Mouse (Mus musculus) limb, embryonic 13.5 days (tissue): ENCODE measurements at regions not wholly inside any gene's neighbourhood (a gene's known extent, or its start where the extent isn't known, plus 50 kb on each side); places are given as distances from the start of the nearest gene placed in this dataset.
A peak's percentile ranks its signal among the peaks of the same experiment; 100 is the strongest.

Experiments used
- ATAC-seq: fragments of 200-750 bp; cut with Nextera tagmentation; 2 replicates; pipeline ENCODE4 v1.8.0; 2017; ENCODE audit warnings: low read depth, moderate number of reproducible peaks, moderate TSS enrichment; ENCODE audit not compliant: low FRiP score
- H3K27ac ChIP-seq: fragments of 300-500 bp; sonication (generic); 2 replicates; pipeline ENCODE4 v1.5.1; 2015; ENCODE audit warnings: inconsistent platforms, mild to moderate bottlenecking, moderate library complexity
- H3K27me3 ChIP-seq: fragments of 300-500 bp; sonication (generic); 2 replicates; pipeline ENCODE4 v1.6.1; 2015; ENCODE audit warnings: mild to moderate bottlenecking, inconsistent platforms
- H3K36me3 ChIP-seq: fragments of 300-500 bp; sonication (generic); 2 replicates; pipeline ENCODE4 v1.6.1; 2015; ENCODE audit warnings: inconsistent platforms, mild to moderate bottlenecking, moderate library complexity
- H3K4me1 ChIP-seq: fragments of 300-500 bp; sonication (generic); 2 replicates; pipeline ENCODE4 v1.6.1; 2015; ENCODE audit warnings: inconsistent platforms
- H3K4me2 ChIP-seq: fragments of 300-500 bp; sonication (generic); replicated peaks from 2 replicates; pipeline ENCODE4 v1.6.1; 2015; ENCODE audit warnings: inconsistent platforms, mild to moderate bottlenecking, moderate library complexity
- H3K4me3 ChIP-seq: fragments of 300-500 bp; sonication (generic); 2 replicates; pipeline ENCODE4 v1.5.1; 2015; ENCODE audit warnings: moderate library complexity, mild to moderate bottlenecking, inconsistent platforms
- H3K9ac ChIP-seq: fragments of 300-500 bp; sonication (generic); 2 replicates; pipeline ENCODE4 v1.6.1; 2015; ENCODE audit warnings: mild to moderate bottlenecking, inconsistent platforms
- H3K9me3 ChIP-seq: fragments of 300-500 bp; sonication (generic); 2 replicates; pipeline ENCODE4 v1.6.1; 2016; ENCODE audit warnings: inconsistent platforms
- WGBS: fragments of 180-500 bp; shearing (Covaris S2); methylation state at CpG from one replicate; pipeline ENCODE4 v1.1.7; 2015; 5-methylcytosine and 5-hydroxymethylcytosine counted together

DNA sequence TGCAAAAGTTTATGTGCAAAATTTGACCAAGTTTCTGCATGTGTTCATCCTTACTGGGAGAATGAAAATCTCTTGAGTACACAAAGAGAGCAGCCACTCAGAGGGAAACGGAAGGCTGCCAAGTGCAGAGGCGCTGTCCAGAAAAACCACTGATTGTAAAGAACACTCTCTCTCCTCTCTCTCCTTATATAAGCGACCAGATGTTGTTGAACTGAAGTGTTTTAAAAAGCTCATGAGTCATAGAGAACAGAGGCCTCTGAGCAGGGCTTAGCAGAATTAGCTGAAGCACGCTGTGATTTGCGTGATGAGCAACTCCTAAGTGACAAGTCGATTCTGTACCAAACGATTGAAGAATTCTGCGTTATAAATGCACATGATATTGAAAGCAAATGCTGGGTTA lies 68.5 kb upstream of the Arhgap21 start:
- Histone ChIP-seq H3K27ac (no peak overlapping the region), H3K9ac (no peak overlapping the region), H3K27me3 (0 out of 2 replicates have a peak, but pooled peaks cover 4% of the 10 kb centered on the region), H3K36me3 (no peaks in the 10 kb centered on the region), H3K4me1 (peaks cover 13% of the 10 kb centered on the region; the same call in 1 of the 2 replicates), H3K9me3 (no peaks in the 10 kb centered on the region), H3K4me3 (no peak overlapping the region), H3K4me2 (no peak overlapping the region)
- WGBS, result 50% methylated on average over 8 of the region's 8 CpGs
- ATAC-seq, result peak; percentile 85

DNA sequence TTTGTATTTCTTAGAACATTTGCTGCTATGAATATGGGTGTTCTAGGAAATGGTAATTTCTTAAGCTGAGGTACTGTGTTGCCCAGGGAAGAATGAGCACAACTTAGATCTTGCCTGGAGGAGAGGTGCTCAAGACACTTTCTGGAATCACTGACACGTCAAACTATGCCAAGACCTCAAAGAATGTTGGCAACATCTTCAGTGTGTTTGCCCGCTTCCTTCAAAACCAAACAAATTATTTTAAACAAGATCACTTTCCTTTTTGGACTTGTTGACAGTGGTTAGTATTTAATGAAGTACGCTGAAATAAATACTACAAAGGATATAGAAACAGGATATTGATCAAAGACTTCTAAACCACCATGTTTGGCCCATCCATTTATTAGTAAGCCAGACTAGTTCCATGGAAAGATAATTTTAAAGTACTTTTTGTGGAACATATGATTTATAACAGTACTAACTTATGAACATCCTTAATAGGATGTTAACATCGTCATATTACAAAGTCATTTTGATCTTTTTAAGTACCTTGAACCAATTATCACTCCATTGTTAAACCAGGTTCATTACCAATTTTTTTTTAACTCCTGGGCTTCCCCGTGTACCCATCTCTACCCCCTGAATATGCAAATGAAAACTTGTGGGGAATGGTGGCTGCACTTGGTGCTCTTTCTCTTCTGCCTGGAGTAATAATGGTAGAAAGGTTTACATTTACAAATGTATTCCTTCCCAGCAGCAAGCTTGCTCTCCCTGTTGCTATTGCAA lies 67.4 kb upstream of the Arhgap21 start:
- ATAC-seq, result no peak
- no peak overlapping the region for H3K9ac ChIP-seq
- WGBS, result 76% methylated on average over 5 of the region's 5 CpGs

GRCm38 (mm10) chr2:21034651-21035050 lies 66.0 kb upstream of the Arhgap21 start:
- no peak overlapping the region for H3K27ac ChIP-seq
- H3K9ac ChIP-seq, result peak overlapping the region; percentile 45; the same call in 1 of the 2 replicates
- H3K36me3 ChIP-seq, result no peaks in the 10 kb centered on the region
- peaks cover 13% of the 10 kb centered on the region; the same call in 1 of the 2 replicates for H3K4me1 ChIP-seq
- 0 out of 2 replicates have a peak overlapping the region, but pooled peaks have one; percentile 10 for H3K4me3 ChIP-seq
- 35% methylated on average over 8 of the region's 8 CpGs for WGBS
- no peak for ATAC-seq
- H3K9me3 ChIP-seq, result no peaks in the 10 kb centered on the region
- H3K4me2 ChIP-seq, result peak overlapping the region; percentile 41
- H3K27me3 ChIP-seq, result 0 out of 2 replicates have a peak, but pooled peaks cover 4% of the 10 kb centered on the region

More for the DNA sequence above, 67.4 kb upstream of the Arhgap21 start:
- Histone ChIP-seq H3K27me3 (0 out of 2 replicates have a peak, but pooled peaks cover 4% of the 10 kb centered on the region), H3K4me1 (peaks cover 13% of the 10 kb centered on the region; the same call in 1 of the 2 replicates), H3K27ac (no peak overlapping the region), H3K9me3 (no peaks in the 10 kb centered on the region), H3K4me3 (no peak overlapping the region), H3K4me2 (no peak overlapping the region), H3K36me3 (no peaks in the 10 kb centered on the region)

DNA sequence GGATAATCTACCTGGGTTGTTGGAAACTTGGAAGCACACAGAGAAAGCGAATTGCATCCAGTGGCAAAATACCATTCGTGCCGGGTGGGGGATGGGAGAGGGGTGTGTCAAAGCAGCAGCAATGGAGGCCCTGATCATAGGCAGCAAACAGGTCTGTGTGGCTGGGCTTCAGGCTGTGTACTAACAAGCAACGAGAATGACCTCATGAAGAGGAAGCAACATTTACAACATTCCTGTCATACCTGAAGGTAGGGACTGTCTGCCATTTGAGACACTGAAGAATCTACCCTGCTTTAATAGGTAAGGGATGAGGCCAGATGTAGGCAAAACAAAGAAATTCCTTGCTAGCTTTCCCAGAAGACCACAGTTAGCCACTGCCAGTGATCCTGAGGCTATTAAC lies 62.0 kb upstream of the Arhgap21 start:
- 43% methylated on average over 4 of the region's 4 CpGs for WGBS
- Histone ChIP-seq H3K9me3 (no peaks in the 10 kb centered on the region), H3K9ac (no peak overlapping the region), H3K36me3 (no peaks in the 10 kb centered on the region), H3K4me2 (no peak overlapping the region), H3K4me3 (no peak overlapping the region), H3K27me3 (0 out of 2 replicates have a peak, but pooled peaks cover 4% of the 10 kb centered on the region), H3K27ac (no peak overlapping the region), H3K4me1 (peaks cover 12% of the 10 kb centered on the region; the same call in 1 of the 2 replicates)
- no peak for ATAC-seq

DNA sequence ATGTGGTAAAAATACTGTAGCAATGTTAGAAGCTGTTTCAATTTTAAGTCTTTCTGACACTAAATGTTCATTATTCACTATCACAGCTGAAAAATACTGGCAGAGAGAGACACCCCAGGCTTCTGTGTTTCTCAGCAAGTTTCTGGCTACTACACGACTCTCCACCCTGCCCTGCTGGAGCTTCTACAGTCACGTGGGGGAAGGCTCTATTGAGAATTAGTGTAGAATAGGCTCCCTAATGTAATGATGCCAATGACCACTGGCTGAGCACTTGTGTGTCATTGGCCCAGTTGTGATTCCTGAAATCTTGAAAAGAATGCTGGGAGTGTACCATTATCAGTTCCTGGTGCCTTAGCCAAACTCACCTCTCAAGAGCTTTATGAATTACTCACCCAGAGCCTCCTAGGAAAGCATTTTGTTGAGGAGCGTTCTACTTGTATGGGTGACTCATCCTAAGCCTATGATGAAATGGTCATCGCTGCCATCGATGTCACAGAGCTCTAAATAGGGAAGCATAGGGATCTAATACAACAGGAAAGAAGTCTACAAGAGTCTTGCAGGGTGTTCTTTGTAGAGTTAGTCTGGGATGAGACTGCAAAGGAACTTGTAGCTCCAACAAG lies 60.8 kb upstream of the Arhgap21 start:
- 81% methylated on average over 5 of the region's 5 CpGs for WGBS
- ATAC-seq, result no peak
- H3K27ac ChIP-seq, result no peak overlapping the region

DNA sequence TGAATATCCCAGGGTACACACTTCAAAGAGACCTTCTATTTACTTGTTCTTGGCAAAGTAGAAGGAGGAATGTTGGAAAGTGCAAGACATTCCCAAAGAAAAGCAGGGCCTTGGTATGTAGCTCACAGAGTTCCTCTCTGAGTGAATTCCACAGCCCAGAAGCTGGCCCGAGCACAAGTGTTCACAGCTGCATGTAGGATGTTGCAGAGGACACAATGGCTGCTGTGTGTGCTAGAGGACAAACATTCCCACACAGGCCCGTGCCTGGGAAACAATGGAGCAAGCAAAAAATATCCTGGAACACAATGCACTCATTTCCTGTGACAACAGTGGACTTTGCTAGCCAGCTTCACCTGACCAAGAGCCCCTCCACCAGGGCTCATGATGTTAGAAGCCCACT lies 59.9 kb upstream of the Arhgap21 start:
- Histone ChIP-seq H3K36me3 (no peaks in the 10 kb centered on the region), H3K4me3 (no peak overlapping the region), H3K4me1 (0 out of 2 replicates have a peak, but pooled peaks cover 6% of the 10 kb centered on the region), H3K9me3 (no peaks in the 10 kb centered on the region), H3K27me3 (no peaks in the 10 kb centered on the region), H3K4me2 (no peak overlapping the region), H3K9ac (no peak overlapping the region), H3K27ac (no peak overlapping the region)
- ATAC-seq, result no peak
- WGBS, result 54% methylated on average over 2 of the region's 2 CpGs

More for the DNA sequence above, 60.8 kb upstream of the Arhgap21 start:
- no peak overlapping the region for H3K9ac ChIP-seq
- no peaks in the 10 kb centered on the region for H3K9me3 ChIP-seq
- H3K4me2 ChIP-seq, result no peak overlapping the region
- 0 out of 2 replicates have a peak, but pooled peaks cover under 1% of the 10 kb centered on the region for H3K27me3 ChIP-seq
- peaks cover 7% of the 10 kb centered on the region; the same call in 1 of the 2 replicates for H3K4me1 ChIP-seq
- H3K4me3 ChIP-seq, result no peak overlapping the region
- H3K36me3 ChIP-seq, result no peaks in the 10 kb centered on the region

DNA sequence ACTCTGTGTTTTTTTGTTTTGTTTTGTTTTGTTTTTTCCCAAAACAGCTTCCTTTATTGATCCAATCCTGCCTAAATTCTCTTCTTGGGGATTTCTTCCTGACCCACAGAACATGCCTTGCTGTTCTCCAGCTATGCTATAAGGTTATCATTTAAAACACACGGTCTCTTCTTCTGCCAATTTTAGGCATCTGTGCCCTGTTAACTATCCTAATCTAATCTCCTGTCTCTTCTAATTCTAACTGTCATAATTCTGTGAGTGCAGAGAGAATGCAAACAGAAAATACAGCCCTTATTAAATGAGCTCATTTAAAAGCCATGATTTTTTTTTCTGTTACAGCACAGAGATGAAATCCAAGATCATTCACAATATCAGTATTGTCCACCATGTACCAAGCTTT lies 49.9 kb upstream of the Arhgap21 start:
- no peak for ATAC-seq
- Histone ChIP-seq H3K9me3 (no peaks in the 10 kb centered on the region), H3K27ac (no peak overlapping the region), H3K9ac (no peak overlapping the region), H3K4me2 (no peak overlapping the region), H3K36me3 (no peaks in the 10 kb centered on the region), H3K4me3 (no peak overlapping the region), H3K4me1 (0 out of 2 replicates have a peak, but pooled peaks cover 3% of the 10 kb centered on the region), H3K27me3 (no peaks in the 10 kb centered on the region)
- 73% methylated on average over 1 of the region's 1 CpGs for WGBS
